Mouse (Mus musculus) testis, adult 2 months (tissue): ENCODE results near the gene Usp37.

Experiments
- CTCF ChIP-seq: fragments of 200-500 bp; IDR thresholded peaks from 2 replicates; pipeline ENCODE4 v1.5.1; 2012; ENCODE audit warnings: low read depth, mild to moderate bottlenecking, inconsistent platforms, low read length, moderate library complexity; ENCODE audit not compliant: control insufficient read depth, insufficient read depth, insufficient replicate concordance
- POLR2A ChIP-seq: fragments of 200-500 bp; IDR thresholded peaks from 2 replicates; pipeline ENCODE4 v1.6.1; 2012; ENCODE audit warnings: low read depth, mild to moderate bottlenecking, inconsistent platforms, low read length, moderate library complexity; ENCODE audit not compliant: control insufficient read depth

- TF ChIP-seq CTCF (no peak), POLR2A (no peak)
Observed at GRCm38 (mm10) chr1:74386363-74386713, 157.7 kb downstream of the Usp37 start.
